8 mouse cellular contexts compared by ENCODE assay signal in genomic region chr12:25098561-25099312, GRCm38 (mm10). TPM values are rescaled to one million over a fixed set of nuclear protein-coding genes. Genes with fewer than 3 reads are reported as not detected.
DNase-seq lines count a peak whose midpoint lies in the region; ATAC-seq and TF ChIP-seq lines count a peak whose summit lies in the region.

No protein-coding gene starts in this region.

- TF ChIP-seq RAD21 in CH12.LX (IDR thresholded peaks at IDR 0.05; ENCODE audit: low read depth, low read length): no peak

- peaks cover 6% of the 10 kb centered on the region for H3K9me3 ChIP-seq in CH12.LX (replicated peaks; ENCODE audit: low read length)
- no peaks in the 10 kb centered on the region for H3K9me3 ChIP-seq in forebrain, embryonic 14.5 days (replicated peaks; ENCODE audit: control insufficient read depth, low read length)

- H3K79me2 ChIP-seq in CH12.LX (replicated peaks; ENCODE audit: control insufficient read depth, extremely low read depth, insufficient read depth, poor library complexity, severe bottlenecking): no peaks in the 10 kb centered on the region

- intact Hi-C loops in heart, postnatal 14 days (cut with DNase I): loop anchor here (5.0 to 10.0 kb wide), 3 partner anchors 64 to 976 kb away; no protein-coding TSS in a partner anchor

- DNase-seq in CH12.LX (ENCODE audit: extremely low read depth): peak; percentile 81
- DNase-seq in c-Kit-positive CD71-positive TER-119-negative erythroid progenitor cells, embryonic 14.5 days (ENCODE audit: low read depth): peak; percentile 36
- peak; percentile 96 for DNase-seq in forebrain, embryonic 14.5 days (ENCODE audit: low spot score)
- DNase-seq in heart, postnatal 14 days: peak; percentile 97 to 98
- DNase-seq in layer of hippocampus, adult 18-20 months (ENCODE audit: low spot score in 2 of 2): peak; percentile 90 to 92
- DNase-seq in lung, adult 18-20 months: peak; percentile 94 to 95
- peak; percentile 65 for DNase-seq in thymus, adult 2 months

- peaks cover 33% of the 10 kb centered on the region for H3K27me3 ChIP-seq in CH12.LX (replicated peaks)
- H3K27me3 ChIP-seq in forebrain, embryonic 14.5 days (replicated peaks; ENCODE audit: control insufficient read depth, insufficient read depth, low read length): no peaks in the 10 kb centered on the region
- H3K27me3 ChIP-seq in thymus, adult 2 months (ENCODE audit: control insufficient read depth, insufficient read depth, low read length): peaks cover 13% of the 10 kb centered on the region

- H3K4me1 ChIP-seq in CH12.LX (ENCODE audit: control insufficient read depth in 1 of 2, insufficient read depth in 2 of 2): peaks cover 6 to 23% of the 10 kb centered on the region in 2 experiments; a peak in 3 of 4 replicates
- peaks cover 32% of the 10 kb centered on the region for H3K4me1 ChIP-seq in forebrain, embryonic 14.5 days (ENCODE audit: control insufficient read depth, insufficient read depth, low read length)
- peaks cover 38% of the 10 kb centered on the region for H3K4me1 ChIP-seq in thymus, adult 2 months (replicated peaks; ENCODE audit: control insufficient read depth, insufficient read depth, low read length)

- H3K27ac ChIP-seq in CH12.LX (ENCODE audit: insufficient read depth, low read depth): no peak overlapping the region
- peak overlapping the region; percentile 89 for H3K27ac ChIP-seq in forebrain, embryonic 14.5 days (ENCODE audit: low read depth, low read length)
- H3K27ac ChIP-seq in thymus, adult 2 months (ENCODE audit: control insufficient read depth, insufficient read depth, low read length): no peak overlapping the region

- dilution Hi-C loops in CH12.LX (cut with MboI; ENCODE audit: extremely low pct_ligation_motif_present, extremely low pct_unique_long_range_greater_than_20kb, low sequenced_read_pairs): no loop called here

- in situ Hi-C loops in CH12.LX (cut with MboI; ENCODE audit: low pct_ligation_motif_present, low pct_unique_long_range_greater_than_20kb, low sequenced_read_pairs): loop anchor here (10.0 to 25.0 kb wide), 5 partner anchors 316 to 1189 kb away; no protein-coding TSS in a partner anchor

- ATAC-seq in forebrain, embryonic 14.5 days: peak; percentile 72
- peak; percentile 27; the same call in 1 of the 2 replicates for ATAC-seq in neutrophil, adult 5-6 weeks (ENCODE audit: extremely low read depth, insufficient number of reproducible peaks, low FRiP score, poor library complexity, severe bottlenecking)

- peak overlapping the region in 2 of 3 experiments; percentile 40 to 47 for H3K4me3 ChIP-seq in CH12.LX (replicated peaks in 1 of 3; ENCODE audit: low read depth in 2 of 3, low read length in 2 of 3, poor library complexity in 1 of 3)
- peak overlapping the region; percentile 52 for H3K4me3 ChIP-seq in forebrain, embryonic 14.5 days (ENCODE audit: low read depth, low read length)
- H3K4me3 ChIP-seq in thymus, adult 2 months (ENCODE audit: control insufficient read depth, insufficient read depth, low read length): peak overlapping the region; percentile 39

- H3K4me2 ChIP-seq in CH12.LX (ENCODE audit: insufficient read depth, low read depth, poor library complexity, severe bottlenecking): peak overlapping the region; percentile 92
- H3K4me2 ChIP-seq in forebrain, embryonic 14.5 days (ENCODE audit: low read length): peak overlapping the region; percentile 97

- peak; percentile 39; the same call in 1 of the 2 replicates for TF ChIP-seq POLR2A in CH12.LX (IDR thresholded peaks at IDR 0.05; ENCODE audit: low read depth, low read length)
- no peak for TF ChIP-seq POLR2A in thymus, adult 2 months (IDR thresholded peaks at IDR 0.05; ENCODE audit: control insufficient read depth, extremely low read depth, insufficient read depth, low read length, poor library complexity)

- WGBS in forebrain, embryonic 14.5 days: under 1% methylated on average over 60 of the region's 61 CpGs
- WGBS in thymus, adult 2 months: under 1% methylated on average over 61 of the region's 61 CpGs

- no peaks in the 10 kb centered on the region for H3K36me3 ChIP-seq in CH12.LX (replicated peaks in 1 of 2; ENCODE audit: control insufficient read depth in 1 of 2, insufficient read depth in 1 of 2, low read length in 1 of 2)
- H3K36me3 ChIP-seq in forebrain, embryonic 14.5 days (ENCODE audit: control insufficient read depth, insufficient read depth, low read length): no peaks in the 10 kb centered on the region
- H3K36me3 ChIP-seq in thymus, adult 2 months (ENCODE audit: control insufficient read depth, insufficient read depth, low read length): no peaks in the 10 kb centered on the region

- no peak for TF ChIP-seq CTCF in CH12.LX (conservative IDR thresholded peaks at IDR 0.05 in 1 of 2, IDR thresholded peaks at IDR 0.05 in 1 of 2; ENCODE audit: low read depth in 2 of 2, low read length in 2 of 2)
- no peak for TF ChIP-seq CTCF in thymus, adult 2 months (IDR thresholded peaks at IDR 0.05; ENCODE audit: borderline replicate concordance, control insufficient read depth, extremely low read depth, insufficient read depth, low read length, poor library complexity)

- peak overlapping the region; percentile 39; the same call in 1 of the 2 replicates for H3K9ac ChIP-seq in CH12.LX (ENCODE audit: insufficient read depth, low read depth)
- peak overlapping the region; percentile 76 for H3K9ac ChIP-seq in forebrain, embryonic 14.5 days (ENCODE audit: low read length)

- TF ChIP-seq EP300 in CH12.LX (IDR thresholded peaks at IDR 0.05; ENCODE audit: low read length): no peak

TF ChIP-seq in CH12.LX, 34 proteins besides CTCF, POLR2A, EP300 and RAD21 (continues in another document):
- peak; percentile 40; the same call in 1 of the 2 replicates for TF ChIP-seq RCOR1 (conservative IDR thresholded peaks at IDR 0.05; ENCODE audit: low read depth, low read length)
- TF ChIP-seq MEF2A (IDR thresholded peaks at IDR 0.05; ENCODE audit: borderline replicate concordance, low read depth, low read length): no peak
- TF ChIP-seq MAZ (IDR thresholded peaks at IDR 0.05; ENCODE audit: low read depth, low read length): peak; percentile 48; the same call in 1 of the 2 replicates
- TF ChIP-seq ZMIZ1 (IDR thresholded peaks at IDR 0.05; ENCODE audit: low read depth, low read length): no peak
- peak; percentile 41; the same call in 1 of the 2 replicates for TF ChIP-seq ELF1 (IDR thresholded peaks at IDR 0.05; ENCODE audit: low read depth, low read length)
- TF ChIP-seq ETS1 (conservative IDR thresholded peaks at IDR 0.05; ENCODE audit: low read depth, low read length): peak; percentile 71
- peak; percentile 95 for TF ChIP-seq SIN3A (IDR thresholded peaks at IDR 0.05; ENCODE audit: low read length)
- no peak for TF ChIP-seq MAFK (IDR thresholded peaks at IDR 0.05; ENCODE audit: insufficient replicate concordance, low read length)
- TF ChIP-seq MAX (IDR thresholded peaks at IDR 0.05; ENCODE audit: low read length): peak; percentile 57; the same call in 1 of the 2 replicates
- 0 out of 2 replicates have a peak, but pooled peaks have one; percentile 9 for TF ChIP-seq ZNF384 (IDR thresholded peaks at IDR 0.05; ENCODE audit: low read depth, low read length)
- peak; percentile 59; the same call in 1 of the 2 replicates for TF ChIP-seq IRF4 (IDR thresholded peaks at IDR 0.05; ENCODE audit: low read depth, low read length)
- peak; percentile 70 for TF ChIP-seq TCF12 (IDR thresholded peaks at IDR 0.05; ENCODE audit: low read depth, low read length)
- no peak for TF ChIP-seq MYC (IDR thresholded peaks at IDR 0.05; ENCODE audit: low read depth, low read length)
- TF ChIP-seq GABPA (IDR thresholded peaks at IDR 0.05; ENCODE audit: insufficient replicate concordance, low read depth, low read length): no peak
- TF ChIP-seq UBTF (IDR thresholded peaks at IDR 0.05; ENCODE audit: low read depth, low read length): 0 out of 2 replicates have a peak, but pooled peaks have one; percentile 42
- TF ChIP-seq CHD2 (IDR thresholded peaks at IDR 0.05; ENCODE audit: low read length): no peak
- peak; percentile 83 for TF ChIP-seq BHLHE40 (IDR thresholded peaks at IDR 0.05; ENCODE audit: low read depth, low read length)
- no peak for TF ChIP-seq USF2 (conservative IDR thresholded peaks at IDR 0.05; ENCODE audit: low read depth, low read length)
- TF ChIP-seq SMC3 (IDR thresholded peaks at IDR 0.05; ENCODE audit: low read depth, low read length): 0 out of 2 replicates have a peak, but pooled peaks have one; percentile 1
- TF ChIP-seq JUN (IDR thresholded peaks at IDR 0.05; ENCODE audit: insufficient read depth, low read depth, low read length): no peak
- no peak for TF ChIP-seq E2F4 (IDR thresholded peaks at IDR 0.05; ENCODE audit: insufficient replicate concordance, low read depth, low read length)
- peak; percentile 66 for TF ChIP-seq NRF1 (IDR thresholded peaks at IDR 0.05; ENCODE audit: low read depth, low read length)
- no peak for TF ChIP-seq ZC3H11A (IDR thresholded peaks at IDR 0.05; ENCODE audit: low read depth, low read length)
- TF ChIP-seq JUND (conservative IDR thresholded peaks at IDR 0.05; ENCODE audit: low read depth, low read length): no peak
- TF ChIP-seq MXI1 (IDR thresholded peaks at IDR 0.05; ENCODE audit: low read depth, low read length): peak; percentile 97
- no peak for TF ChIP-seq PAX5 (IDR thresholded peaks at IDR 0.05; ENCODE audit: low read length)
- TF ChIP-seq CHD1 (IDR thresholded peaks at IDR 0.05; ENCODE audit: low read depth, low read length): no peak
- no peak for TF ChIP-seq KAT2A (IDR thresholded peaks at IDR 0.05; ENCODE audit: insufficient replicate concordance, low read length)
- no peak for TF ChIP-seq POLR2AphosphoS2 (IDR thresholded peaks at IDR 0.05; ENCODE audit: low read depth, low read length)
- no peak for TF ChIP-seq ZKSCAN1 (IDR thresholded peaks at IDR 0.05; ENCODE audit: borderline replicate concordance, low read depth, low read length)
- no peak for TF ChIP-seq TBP (conservative IDR thresholded peaks at IDR 0.05; ENCODE audit: low read depth, low read length)
- peak; percentile 23; the same call in 1 of the 2 replicates for TF ChIP-seq HCFC1 (IDR thresholded peaks at IDR 0.05; ENCODE audit: low read depth, low read length)
- 0 out of 2 replicates have a peak, but pooled peaks have one; percentile 14 for TF ChIP-seq NELFE (IDR thresholded peaks at IDR 0.05; ENCODE audit: low read depth, low read length)

RNA-seq across cellular contexts. Expression of gene Id2, which starts 1.8 kb away (rescaled TPM):
- 11.5 and 12.4 TPM in 2 replicates for total RNA-seq in CH12.LX (2012; rRNA removed)
- 38.0 and 42.9 TPM in 2 replicates for total RNA-seq in CH12.LX (2014; rRNA removed)
- polyA plus RNA-seq in CH12.LX (2012; ENCODE audit: insufficient read length, low read depth): 13.7 and 14.2 TPM in 2 replicates
- 538 and 542 TPM in 2 replicates for polyA plus RNA-seq in forebrain, embryonic 14.5 days (2014; fragmentation: Nextera tagmentation; extraction: Ambion mirVana)
- 10 to 100 TPM; 13.6 to 14.6 TPM for total RNA-seq in heart, postnatal 14 days (2021)
- total RNA-seq in layer of hippocampus, adult 18-20 months (2021): 10 to 100 TPM; 84.9 to 98.6 TPM
- total RNA-seq in neutrophil, adult 5-6 weeks (2017): 18.7 and 33.8 TPM in 2 replicates
- 114 and 118 TPM in 2 replicates for polyA plus RNA-seq in thymus, adult 2 months (2012; rRNA removed)

Comparison
In these comparisons a context has a peak if more than half of its experiments do, and no peak if none do; other contexts are left out.
1. DNase-seq: peak in every context shown above with its lines; median percentile 98 in heart, postnatal 14 days; 96 in forebrain, embryonic 14.5 days; 94 in lung, adult 18-20 months; 91 in layer of hippocampus, adult 18-20 months; 81 in CH12.LX; 65 in thymus, adult 2 months; 36 in c-Kit-positive CD71-positive TER-119-negative erythroid progenitor cells, embryonic 14.5 days.